Mouse (Mus musculus) layer of hippocampus, adult 8-10 months (tissue): ENCODE results near the gene Dmrtc1b. TPM values are rescaled to one million over a fixed set of nuclear protein-coding genes. Genes with fewer than 3 reads are reported as not detected.
"Not testable (repeated sequence)": the region's sequence is repeated elsewhere in the genome, so short reads cannot be mapped to it uniquely, and the experiment has no call there.

Source experiments
- DNase-seq, 2 experiments: peaks; one replicate each; pipeline ENCODE4 v3.0.0; 2022; ENCODE audit warnings: low spot score in 2 of 2
- total RNA-seq, 4 experiments: library from RNA; stranded (reverse); gene quantifications; 2 replicates each; pipeline ENCODE4 v1.2.4; 2022

Dmrtc1b gene
- not detected for total RNA-seq

DNA sequence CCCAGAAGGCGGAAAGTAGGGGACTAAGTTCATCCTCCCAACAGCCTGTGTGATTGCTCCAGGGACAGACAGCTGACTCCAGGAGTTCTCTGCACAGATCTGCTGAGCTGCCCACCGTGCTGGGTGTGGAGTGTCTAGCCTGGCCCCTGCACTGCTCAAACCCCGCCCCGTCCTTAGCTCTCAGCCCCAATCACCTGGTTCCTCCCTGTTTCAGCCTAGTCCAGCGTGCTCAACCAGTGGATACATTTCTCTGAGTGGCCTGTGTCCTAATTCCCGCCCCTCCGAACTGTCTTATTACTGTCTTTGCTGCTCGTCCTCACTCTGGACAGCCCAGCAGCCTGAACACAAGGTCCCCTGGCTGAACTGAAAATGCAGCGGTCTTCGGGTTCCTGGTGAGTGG is at the start of gene Dmrtc1b, which contains the start of gene Gm9112:
Gene Dmrtc1b (plus strand): TSS at position 331 of the 400 bp plus-strand sequence.
Gene Gm9112 (minus strand): TSS at position 101 of the 400 bp plus-strand sequence.
- not testable (repeated sequence) for DNase-seq

DNA sequence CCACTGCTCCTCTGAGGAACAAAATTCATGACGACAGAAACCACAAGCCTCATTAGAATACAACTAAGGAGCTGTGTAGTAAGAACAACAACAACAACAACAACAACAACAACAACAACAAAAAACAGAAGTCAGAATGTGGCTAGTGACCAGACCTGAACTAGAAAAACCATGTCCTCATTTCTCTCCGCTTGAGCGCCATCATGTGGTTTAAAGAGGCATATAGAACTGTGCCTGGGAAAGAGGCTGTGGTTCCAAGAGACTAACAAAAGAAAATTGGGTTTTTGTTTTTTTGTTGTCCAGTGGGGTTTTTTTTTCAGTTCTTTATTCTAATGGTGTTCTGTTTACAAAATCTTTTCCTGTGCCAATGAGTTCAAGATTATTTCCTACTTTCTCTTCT is 47.0 kb upstream of the Dmrtc1b start:
- peak in 1 of 2 experiments; percentile 11 for DNase-seq

DNA sequence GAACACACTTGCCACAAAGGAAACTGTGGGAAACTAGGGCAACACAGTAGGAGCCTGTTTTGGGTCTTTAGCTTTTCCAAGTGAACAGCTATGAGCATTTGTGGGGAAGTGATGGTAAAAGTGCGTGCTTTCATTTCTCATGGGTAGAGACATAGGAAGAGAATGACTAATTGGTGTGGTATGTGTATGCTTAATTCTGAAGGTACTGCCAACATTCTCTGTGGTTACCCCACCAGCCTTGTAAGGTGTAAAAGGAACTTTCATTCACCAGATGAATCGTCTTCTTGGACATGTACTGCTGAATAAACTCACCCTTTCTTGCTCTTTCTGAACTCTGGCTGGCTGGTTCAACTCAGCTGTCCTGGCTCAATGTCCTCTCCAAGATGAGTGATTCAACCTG is 41.0 kb upstream of the Dmrtc1b start:
- no peak for DNase-seq

DNA sequence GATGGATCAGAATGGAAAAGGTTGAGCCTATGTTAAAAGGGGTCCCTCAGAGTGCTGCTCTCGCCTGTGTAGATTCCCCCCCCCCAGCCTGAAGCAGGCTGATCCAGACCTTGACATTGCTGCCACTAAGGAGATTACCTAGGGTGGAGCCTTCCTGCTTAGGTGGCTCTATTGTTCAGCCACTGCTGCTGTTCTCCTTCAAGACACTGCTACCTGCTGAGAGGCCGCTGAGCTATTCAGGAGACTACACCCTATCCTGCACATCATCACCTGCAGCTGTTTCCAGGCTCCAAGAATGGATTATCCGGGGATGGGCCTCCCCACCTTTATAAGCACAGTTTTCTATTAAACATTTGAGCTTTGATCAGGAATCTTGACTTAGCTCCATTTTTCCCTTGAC is 23.0 kb upstream of the Dmrtc1b start:
- not testable (repeated sequence) for DNase-seq

DNA sequence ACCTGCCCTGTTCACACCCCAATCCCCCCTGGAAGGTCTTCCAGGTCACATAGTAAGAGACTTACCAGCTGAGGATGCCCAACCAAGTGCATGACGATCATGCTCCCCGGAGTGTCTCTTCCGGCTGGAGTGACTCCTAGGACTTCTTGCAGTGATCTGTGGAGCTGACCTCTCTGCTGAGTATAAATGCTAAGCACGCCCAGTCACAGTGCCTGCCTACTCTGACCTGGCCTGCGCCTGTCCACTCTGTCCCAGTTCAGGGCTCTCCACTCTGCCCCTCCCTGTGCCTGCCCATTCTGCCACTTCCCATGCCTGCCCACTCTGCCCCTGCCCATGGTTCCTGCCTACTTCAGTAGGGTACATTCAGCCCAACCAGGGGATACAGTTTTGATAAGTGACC is 20.8 kb upstream of the Dmrtc1b start, which contains the start of gene Gm3880:
Gene Gm3880 (minus strand): TSS at position 101 of the 400 bp plus-strand sequence.
- not testable (repeated sequence) for DNase-seq

DNA sequence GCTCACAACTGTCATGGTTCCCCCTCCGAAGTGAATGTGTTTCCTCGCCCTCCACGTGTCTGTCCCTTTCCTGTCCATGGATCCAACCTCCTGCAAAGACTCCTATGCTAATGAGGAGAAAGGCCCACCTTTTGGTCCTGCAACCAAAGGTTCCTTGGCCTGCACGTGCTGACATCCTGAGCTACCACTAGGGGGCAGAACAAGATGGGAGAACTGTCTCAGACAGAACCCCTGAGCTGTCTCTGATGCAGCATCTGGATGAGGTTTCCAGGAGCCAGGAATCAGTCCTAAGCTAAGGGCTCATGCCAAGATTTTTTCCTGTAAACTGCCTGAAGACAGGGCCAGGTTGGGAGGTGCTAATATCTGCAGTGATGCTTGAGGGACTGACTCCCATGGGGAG is 18.4 kb upstream of the Dmrtc1b start:
- DNase-seq = peak; percentile 3 to 17

DNA sequence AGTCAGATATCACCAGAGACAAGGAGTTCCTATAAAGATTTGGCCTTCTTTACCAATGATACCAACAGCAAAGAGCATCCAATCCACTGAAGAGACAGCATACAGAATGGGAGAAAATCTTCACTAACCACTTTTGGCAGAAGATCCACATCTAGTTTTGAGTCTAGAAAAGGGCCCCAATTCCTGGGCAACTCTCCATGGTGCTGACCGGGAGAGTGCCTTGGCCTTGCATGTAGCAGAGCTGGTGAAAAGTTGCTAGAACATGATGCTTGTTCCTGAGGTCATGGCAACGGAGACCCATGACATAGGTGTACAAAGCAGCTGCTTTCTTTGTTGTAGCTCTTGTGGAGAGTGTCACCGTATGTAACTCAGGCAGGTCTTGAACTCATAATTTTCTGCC is 7.0 kb upstream of the Dmrtc1b start:
- DNase-seq = not testable (repeated sequence)

DNA sequence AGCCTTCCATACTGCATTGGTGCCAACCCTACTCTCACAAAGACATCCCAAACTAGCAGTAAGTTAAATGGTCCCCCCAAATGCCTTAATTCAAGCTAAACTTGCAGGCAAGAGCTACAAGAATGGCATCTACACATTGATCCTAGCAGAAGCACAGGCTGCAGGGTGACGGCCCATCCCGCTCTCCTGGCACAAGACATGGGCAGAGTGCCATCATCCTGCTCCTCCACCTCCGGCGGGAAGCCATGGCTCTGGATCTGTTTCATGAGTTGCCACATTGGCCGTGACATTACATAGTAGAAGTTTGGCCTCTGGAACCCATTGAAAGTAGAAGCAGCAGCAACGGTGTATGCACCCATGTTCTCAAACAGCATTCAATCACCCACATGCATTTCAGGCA is 16.6 kb downstream of the Dmrtc1b start:
- not testable (repeated sequence) for DNase-seq

Other genes starting within 250 kb of the Dmrtc1b start
- 10 to 100 TPM; 17.7 to 24.6 (median 19.8) TPM for gene Hdac8, start 202.5 kb upstream of the Dmrtc1b start, total RNA-seq
- 10 to 100 TPM; 22.4 to 27.3 (median 24.1) TPM for gene Phka1, start 63.6 kb upstream of the Dmrtc1b start, total RNA-seq
- not detected for gene Gm3880, start 20.9 kb upstream of the Dmrtc1b start, total RNA-seq
- not detected for gene Gm9112, start 230 bp upstream of the Dmrtc1b start, total RNA-seq
- not detected for gene Dmrtc1c1, start 95.1 kb downstream of the Dmrtc1b start, total RNA-seq
- gene Dmrtc1c2, start 146.8 kb downstream of the Dmrtc1b start, total RNA-seq = not detected
- not detected for gene 1700031F05Rik, start 160.1 kb downstream of the Dmrtc1b start, total RNA-seq
- 1 to 10 TPM; 6.2 to 7.4 (median 6.8) TPM for gene Dmrtc1a, start 200.8 kb downstream of the Dmrtc1b start, total RNA-seq
- gene 1700011M02Rik, start 201.0 kb downstream of the Dmrtc1b start, total RNA-seq = not detected
- not detected for gene 1700018G05Rik, start 220.5 kb downstream of the Dmrtc1b start, total RNA-seq